Mouse (Mus musculus) MEL-GATA-1-ER (cell line): Measurements from ENCODE around the gene Fnip1.
"Not testable (repeated sequence)": the region's sequence is repeated elsewhere in the genome, so short reads cannot be mapped to it uniquely, and the experiment has no call there.

ENCODE experiments used
- DNase-seq: peaks from one replicate; pipeline ENCODE4 v3.0.0-alpha.2; 2012; ENCODE audit warnings: low read depth; ENCODE audit errors: extremely low read depth

Gene Fnip1

DNA sequence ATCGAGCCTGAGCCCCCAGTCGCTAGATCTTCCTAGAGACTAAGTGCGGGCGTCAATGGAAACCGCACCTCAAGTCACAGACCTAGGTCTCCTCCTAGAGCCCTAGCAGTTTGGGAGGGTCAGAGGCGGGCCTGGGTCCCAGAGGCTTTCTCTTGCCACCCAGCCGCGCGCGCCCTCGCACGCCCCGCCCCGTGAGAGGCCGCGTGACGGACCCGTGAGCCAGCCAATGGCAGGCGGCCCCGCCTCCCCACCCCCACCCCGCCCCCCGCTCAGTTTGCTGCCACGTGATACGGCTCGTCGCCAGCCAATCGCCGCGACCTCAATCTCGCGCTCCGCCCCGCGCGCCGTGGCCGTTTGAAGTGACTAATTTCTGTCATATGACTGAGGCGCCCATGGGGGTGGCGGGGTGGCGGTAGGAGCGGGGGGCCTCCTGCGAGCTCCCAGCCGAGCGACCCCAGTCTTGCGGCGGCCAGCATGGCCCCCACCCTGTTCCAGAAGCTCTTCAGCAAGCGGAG lies at the start of gene Fnip1:
Gene Fnip1, plus strand, starts transcription at position 377 of the 515 bp plus-strand sequence.
- DNase-seq = peak; percentile 73

DNA sequence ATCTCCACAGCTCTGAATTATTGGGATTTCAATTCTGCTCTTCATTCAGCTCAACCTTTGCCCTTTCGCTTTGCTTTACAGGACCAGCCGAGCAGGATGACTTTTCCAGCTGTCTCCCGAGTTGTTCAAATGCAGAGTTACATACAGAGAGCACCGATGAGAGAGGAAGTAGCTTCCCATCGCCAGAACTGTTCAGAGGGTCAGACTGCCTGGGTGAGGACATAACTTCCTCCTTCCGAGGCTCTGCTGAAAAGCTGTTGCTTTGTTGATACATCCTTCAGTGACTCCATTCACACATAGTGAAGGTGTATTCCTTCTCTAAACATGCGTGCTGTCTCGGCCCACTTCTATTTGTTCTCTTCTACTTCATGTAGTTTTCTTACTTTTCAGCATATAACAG lies 47.6 kb upstream of the Fnip1 start:
- peak; percentile 66 for DNase-seq

DNA sequence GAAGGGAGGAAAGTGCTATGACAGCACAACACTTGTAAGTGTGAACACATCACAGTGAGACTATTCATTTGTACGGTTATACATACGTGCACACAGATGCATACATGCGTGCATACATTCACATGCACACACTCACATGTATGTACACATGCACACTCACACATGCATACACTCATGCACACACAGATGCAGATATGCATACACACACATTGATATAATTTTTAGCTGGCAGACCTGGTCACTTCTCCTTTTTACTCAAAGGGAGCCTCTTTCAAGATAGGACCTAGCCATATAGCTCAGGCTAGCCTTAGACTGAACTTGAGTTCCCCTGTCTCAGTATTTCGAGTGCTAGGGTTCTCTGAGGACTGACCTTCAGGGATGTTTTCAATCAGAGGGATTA lies 46.7 kb upstream of the Fnip1 start:
- DNase-seq = peak; percentile 46

DNA sequence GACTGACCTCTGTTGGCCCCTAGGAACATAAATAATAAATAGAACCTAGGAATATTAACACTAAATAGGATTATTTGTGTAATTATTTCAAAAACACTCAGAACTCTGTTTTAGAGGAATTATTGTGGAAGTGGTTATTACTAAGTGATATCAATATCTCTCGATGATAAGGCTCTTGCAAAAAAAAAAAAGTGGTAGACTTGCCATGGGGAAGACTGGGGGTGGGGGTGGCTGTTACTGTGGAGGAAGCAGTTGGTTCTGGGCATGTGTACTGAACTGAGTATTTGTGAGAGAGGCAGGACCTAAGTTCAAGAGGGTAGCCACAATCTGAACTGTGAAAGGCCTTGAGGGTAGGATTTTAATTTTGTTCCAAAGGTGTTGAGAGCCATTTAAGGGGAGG lies 41.3 kb upstream of the Fnip1 start:
- DNase-seq = no peak

DNA sequence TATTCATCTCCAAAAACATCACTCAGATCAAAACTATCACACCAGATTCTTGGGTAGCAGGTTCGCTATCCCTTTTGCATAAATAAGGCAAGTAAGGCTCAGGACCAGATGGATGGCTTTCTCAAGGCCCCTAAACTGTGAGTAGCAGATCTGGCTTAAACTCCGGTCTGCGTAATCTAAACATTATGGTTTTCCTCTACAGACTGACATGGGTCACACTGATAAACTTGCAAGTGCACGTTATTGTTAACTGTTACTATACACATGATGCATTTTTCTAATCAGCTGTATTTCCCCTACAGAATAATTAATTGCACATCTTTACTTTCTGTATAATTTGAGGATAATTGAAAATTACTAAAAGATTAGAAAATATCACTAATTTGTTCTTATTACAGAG lies 39.9 kb upstream of the Fnip1 start:
- DNase-seq = no peak

DNA sequence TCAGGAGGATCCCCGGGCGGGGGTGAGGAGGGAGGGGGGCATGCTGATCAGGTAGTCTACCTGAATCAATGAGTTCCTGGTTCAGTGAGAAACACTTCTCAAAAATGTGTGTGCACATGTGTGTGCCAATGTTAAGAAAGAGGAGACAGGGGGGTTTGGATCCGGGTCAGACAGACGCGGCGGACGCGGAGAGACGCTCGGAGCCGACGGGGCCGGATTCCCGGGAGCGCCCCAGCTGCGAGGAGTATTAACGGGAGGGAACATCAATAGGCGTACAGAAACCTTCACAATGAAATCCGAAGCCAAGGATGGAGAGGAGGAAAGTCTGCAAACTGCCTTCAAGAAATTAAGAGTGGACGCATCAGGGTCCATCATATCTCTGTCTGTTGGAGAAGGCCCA lies 37.2 kb upstream of the Fnip1 start:
- DNase-seq = not testable (repeated sequence)

DNA sequence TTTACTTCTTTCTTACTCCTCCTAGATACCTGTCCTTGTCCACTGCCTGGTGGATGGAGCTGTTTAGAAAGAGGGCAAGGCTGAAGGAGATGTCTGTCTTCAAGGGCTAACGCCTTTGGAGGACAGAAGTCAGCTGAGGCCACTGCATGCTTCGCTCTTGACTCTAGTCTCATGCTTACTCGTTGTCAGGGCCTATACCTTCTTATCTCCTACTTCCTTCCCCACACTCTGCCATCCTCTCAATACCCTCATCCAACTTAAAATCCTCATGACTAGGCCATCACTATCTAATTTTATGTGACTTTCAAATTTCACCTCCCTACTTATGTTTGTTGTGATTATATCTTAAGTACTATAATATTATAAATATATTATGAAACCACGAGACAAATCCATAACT lies 33.1 kb upstream of the Fnip1 start:
- DNase-seq = no peak

DNA sequence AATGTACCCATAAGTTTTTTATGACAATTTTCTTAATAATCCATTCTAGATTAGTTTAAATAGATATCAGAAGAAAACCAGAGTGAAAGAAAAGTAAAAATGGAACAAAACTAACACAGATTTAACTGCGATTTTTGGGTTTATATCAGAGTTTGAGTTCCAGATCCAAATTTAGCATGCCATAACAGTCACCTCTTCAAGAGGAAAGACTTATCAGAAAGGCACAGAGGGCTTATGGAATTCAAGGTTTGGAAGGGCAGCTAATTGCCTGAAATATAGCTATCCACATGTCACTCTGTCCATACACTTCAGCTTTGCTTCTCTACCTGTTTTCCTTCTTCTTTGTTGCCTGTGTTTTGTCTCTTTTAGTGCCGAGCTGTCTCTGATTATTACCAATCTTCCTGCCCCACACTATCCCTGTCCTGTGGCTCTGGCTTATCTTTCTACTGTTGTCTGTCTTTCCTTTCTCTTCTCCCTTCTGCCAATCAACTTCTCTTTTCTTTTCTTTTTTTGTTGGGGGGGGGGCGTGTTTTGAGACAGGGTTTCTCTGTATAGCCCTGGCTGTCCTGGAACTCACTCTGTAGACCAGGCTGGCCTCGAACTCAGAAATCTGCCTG lies 31.0 kb upstream of the Fnip1 start:
- DNase-seq = no peak

DNA sequence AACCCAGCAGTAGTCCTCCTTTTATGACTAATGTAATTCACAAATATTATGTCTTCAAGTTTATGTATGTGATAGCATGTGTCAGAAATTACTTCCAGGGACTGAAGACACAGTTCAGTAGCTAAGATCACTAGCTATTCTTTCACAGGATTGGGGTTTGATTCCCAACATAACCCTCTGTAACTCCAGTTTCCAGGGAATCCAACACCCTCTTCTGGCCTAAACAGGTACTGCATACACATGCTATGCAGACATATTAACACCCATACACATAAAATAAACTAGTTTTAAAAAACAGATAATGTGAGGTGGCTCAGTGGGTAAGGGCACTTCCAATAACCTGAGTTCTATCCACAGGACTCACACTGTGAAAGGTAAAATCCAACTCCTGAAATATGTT lies 27.4 kb upstream of the Fnip1 start:
- no peak for DNase-seq

DNA sequence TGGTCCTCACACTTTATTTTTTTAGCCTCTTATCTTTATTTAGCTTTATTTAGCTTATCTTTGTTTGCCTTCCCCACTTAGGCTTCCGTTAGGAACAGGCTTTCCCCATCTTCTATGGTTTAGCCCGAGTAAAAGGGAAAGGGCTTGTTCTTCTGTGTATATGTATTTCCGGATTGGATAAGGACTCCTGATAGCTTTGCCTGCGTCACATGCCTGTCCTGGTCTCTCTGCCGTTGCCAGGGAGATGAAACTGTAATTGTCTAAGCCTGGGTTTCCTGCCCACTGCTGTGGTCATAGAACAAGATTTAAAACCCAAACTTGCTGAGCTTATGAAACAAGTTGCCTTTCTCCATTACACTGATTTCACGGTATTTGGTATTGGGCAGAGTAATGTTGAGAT lies 25.0 kb upstream of the Fnip1 start:
- no peak for DNase-seq

DNA sequence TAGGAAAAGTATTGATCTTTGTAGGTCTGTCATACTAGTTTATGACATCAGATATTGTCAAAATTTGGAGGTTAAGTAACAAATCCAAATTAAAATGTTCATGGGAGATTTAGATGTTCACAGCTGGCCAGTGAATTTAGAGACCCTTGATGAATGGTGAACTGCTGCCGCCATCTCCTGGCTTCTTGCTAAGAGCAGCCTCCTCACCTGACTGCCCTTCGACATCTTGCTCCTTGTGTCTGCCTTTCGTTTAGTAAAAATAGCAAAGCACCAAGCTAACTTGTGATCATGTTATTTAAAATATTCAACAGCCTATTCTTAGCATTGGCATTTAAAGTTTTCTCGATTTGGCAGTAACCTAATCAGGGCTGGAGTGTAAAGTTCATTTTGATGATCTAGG lies 15.0 kb upstream of the Fnip1 start:
- no peak for DNase-seq

DNA sequence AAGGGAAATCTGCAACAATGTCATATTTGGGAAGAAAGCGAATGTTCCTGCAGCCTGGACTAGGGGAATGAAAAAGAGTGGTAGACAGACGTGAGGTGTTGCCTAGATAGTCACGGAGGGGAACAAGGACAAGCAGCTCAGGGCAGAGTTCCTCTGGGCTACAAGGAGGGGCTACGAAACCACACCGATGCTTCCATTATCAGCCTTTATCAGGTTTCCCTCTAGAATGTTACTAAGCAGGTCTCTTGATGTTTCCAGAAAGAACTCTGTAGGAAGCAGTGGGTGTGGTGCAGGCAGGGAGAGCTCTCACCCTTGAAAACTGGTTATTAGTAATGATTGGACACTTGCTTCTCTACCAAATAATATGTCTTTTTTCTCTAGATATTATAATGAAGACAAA lies 11.7 kb upstream of the Fnip1 start:
- peak; percentile 78 for DNase-seq

DNA sequence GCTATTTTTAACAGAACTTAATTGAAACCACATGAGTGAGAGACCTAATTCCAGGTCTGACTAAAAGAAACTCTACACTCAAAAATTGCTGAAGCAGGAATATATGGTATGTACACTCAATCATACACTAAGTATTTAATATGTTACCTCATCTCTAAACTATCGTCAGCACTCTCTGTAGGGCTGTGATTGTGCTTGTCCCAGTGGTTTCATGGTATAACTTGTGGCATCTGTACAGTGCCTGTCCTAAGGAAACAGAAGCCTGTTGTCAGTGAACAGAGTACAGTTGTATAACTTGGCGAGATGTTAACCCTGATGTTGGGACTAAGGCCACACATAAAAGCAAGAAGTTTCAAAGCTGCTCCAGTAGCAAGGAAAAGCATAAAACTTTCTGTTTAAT lies 10.9 kb upstream of the Fnip1 start:
- no peak for DNase-seq

DNA sequence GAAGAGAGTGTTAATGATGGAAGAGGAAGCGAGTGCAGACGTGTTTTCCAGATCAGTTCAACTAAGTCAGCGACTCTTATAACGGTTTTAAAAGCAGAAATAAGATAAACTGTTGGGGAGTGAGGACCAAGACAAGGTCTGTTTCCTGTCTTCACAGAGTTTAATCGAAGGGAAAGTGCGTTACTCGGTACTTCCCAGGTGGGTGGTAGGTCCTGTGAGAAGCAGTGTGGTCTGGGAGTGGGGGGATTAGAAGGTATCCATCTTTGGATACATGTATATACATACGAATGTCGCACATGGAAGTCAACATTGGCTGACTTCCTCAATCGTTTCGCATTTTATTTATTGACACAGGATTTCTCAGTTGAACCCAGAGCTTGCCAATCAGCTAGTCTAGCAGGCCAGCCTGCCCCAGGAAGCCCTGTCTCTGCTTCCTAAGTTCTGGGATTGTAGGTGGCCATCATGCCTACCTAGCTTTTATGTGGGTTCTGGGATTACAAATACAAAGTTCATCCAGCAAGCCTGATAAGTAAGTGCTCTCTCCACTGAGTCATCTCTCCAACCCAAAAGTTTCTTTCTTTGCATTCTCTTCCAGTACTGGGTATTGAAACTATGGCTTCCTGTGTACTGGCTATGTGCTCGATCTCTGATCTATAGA lies 10.2 kb upstream of the Fnip1 start:
- peak; percentile 64 for DNase-seq

DNA sequence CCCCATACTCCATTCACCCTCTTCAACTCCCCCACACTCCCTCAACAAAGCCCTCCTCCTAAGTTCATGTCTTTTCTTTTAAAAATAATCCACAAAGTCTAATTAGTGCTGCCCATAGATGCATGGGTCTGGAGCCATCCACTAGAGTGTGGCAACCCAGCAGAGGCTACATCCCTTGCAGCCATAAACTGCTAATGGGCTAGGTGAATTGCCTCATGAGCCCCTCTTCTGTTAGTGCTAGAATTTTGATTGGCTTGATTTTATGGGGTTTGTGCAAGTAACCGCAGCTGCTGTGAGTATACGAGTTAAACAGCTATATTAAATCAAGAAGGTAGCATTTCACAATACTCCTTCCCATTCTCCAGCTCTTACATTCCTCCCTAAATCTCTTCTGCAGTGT lies 8.8 kb upstream of the Fnip1 start:
- no peak for DNase-seq

DNA sequence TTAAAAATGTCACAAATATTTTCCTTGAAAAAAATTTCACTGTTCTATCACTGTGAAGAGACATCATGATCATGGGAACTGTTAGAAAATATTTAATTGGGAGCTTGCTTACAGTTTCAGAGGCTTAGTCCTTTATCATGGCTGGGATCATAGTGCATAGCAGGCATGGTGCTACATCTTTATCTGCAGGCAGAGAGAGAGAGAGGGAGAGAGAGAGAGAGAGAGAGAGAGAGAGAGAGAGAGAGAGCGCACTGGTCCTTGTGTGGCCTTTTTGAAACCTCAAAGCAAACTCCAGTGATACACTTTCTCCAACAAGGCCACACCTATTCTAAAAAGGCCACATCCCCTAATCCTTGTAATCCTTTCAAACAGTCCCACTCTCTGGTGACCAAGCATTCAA lies 2.2 kb upstream of the Fnip1 start:
- DNase-seq = no peak

DNA sequence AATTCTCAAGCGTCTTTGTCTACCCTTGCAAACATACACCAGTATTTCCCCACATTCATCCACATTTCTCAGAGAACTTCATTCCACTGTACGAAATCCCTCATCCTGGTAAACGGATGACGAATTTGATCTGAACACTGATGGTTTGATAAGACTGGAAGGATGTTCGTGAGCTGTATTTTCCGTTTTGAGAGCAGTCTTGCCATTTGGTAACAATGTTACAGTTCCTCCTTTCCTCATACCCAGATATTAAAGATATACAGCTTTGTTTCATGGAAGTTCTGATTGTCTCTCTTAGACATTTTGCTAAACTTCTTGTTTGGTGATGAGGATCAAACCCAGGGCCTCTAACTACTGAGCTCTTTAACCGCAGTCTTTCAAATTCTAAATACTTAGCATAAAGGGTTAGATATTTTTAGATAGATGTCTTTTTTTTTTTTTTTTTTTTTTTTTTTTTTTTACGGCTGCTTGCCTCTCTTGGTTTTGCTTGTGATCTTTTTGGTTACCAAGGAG lies 633 bp upstream of the Fnip1 start:
- DNase-seq = peak; percentile 47

DNA sequence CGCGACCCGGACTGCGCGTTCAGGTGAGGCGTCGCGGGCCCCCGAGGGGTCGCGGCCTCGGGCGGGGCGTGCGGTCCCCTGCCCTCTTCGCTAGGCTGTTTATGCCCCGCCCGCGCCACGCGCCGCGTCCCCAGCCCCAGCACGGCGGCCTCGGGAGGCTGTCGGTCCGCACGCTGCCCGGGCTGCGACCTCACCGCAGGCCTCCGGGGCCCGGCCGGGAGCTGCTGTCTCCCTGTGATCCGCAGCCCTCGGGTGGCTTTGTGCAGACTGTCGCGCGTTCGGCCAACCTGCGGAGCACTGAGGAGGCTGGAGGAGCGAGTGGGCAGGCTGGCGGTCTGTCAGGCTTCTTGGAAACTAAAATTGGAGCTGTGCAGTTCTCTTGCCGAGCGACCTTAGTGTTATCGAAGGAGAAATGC lies 375 bp downstream of the Fnip1 start:
- no peak for DNase-seq

DNA sequence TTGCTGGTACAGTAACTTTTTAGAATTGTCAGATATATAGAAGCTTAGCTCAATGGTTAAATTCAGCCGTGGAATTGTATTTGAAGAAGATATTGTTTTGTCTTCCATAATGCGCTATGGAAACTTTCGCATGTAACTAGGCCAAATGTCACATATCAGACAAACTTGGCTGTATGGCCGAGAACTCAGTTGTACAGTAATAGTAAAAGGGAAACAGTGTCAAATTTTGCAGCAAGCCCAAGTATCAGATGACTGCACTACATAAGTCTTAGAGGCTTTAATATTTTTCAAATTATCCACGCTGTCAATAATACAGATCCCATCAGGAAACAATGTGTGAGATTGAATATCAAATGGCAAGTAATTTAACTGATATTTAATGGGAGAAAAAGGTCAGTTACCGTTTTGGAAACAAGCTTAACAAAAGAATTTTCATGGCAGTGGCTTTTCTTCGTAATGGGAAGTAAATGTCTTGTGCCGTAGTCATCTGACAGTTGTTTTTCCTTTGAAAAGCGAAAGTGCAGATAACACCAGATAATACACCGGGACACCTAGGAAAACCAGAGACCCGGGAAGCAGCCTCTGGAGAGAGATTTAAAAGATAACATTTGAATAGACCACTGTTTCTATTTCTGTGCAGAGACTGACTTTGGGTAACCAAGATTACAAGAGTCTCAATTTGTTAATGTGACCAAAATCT lies 1.1 kb downstream of the Fnip1 start:
- DNase-seq = peak; percentile 59

DNA sequence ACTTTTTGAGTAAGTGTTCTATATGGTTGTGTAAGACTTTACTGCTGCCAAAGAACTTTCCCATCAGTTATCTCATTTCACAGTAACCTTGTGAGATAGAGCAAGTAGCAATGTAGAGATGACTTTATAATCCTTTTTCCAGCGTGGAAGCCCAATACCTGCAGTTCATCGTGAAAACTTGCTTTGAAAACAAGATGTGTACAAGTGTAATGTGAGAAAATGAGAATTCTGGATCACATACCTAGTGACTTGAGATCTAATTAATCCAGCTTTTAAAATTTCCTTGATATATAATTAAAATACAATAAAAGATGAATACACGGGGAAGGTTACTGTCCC lies 1.7 kb downstream of the Fnip1 start:
- DNase-seq = no peak

DNA sequence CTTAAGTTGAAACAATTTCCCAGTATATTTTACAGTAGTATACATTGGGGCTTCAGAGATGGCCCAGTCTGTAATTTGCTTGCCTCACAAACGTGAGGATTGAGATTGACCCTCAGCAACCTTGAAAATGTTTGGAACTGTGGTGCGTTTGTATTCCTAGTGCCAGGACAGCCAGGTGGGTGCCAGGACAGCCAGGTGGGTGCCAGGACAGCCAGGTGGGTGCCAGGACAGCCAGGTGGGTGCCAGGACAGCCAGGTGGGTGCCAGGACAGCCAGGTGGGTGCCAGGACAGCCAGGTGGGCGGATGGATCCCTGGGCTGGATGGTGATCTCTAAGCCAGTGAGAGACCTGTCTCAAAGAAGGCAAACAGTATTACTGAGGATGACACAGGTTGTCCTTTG lies 12.8 kb downstream of the Fnip1 start:
- DNase-seq = not testable (repeated sequence)

DNA sequence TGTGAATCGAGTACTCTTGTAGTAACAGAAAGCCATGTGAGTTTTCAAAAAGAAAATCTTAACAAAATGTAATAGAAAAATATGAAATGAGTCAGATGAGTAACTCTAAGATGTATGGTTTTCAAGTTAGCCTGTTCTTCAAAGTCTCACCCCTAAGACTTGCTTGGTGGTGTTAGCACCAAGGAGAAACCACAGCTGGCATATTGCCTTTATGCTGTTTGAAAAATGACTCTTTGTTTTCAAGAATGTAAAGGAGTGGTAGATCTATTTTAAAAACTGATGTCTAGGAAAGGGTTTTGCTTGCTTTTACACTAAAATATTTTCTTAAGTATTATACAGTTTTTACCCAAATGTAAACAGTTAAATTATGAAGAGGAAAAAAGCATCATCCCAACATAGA lies 16.5 kb downstream of the Fnip1 start:
- no peak for DNase-seq

DNA sequence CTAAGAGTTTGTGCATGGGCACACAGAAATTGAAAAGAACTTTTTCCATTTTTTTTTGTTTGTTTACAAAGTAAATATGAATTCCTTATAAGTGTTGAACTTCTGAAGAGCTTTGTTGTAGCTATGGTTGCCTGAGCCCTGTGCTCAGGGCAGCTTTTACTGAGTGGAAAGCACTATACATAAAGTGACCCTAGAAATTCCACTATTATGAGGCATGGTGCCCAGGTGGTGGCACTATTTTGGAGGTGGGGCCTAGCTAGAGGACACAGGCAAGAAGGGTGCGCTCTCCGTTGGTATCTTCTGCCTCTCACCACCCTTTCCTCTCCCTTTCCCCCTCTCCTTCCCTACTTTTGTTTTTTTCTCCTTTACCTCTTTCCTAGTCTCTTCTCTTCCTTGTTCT lies 18.9 kb downstream of the Fnip1 start:
- DNase-seq = no peak
